ENCODE assay signal across 8 mouse cellular contexts in genomic region chr11:58306860-58307308, GRCm38 (mm10). TPM values are rescaled to one million over a fixed set of nuclear protein-coding genes. Genes with fewer than 3 reads are reported as not detected.
DNase-seq lines count a peak whose midpoint lies in the region; ATAC-seq and TF ChIP-seq lines count a peak whose summit lies in the region.

Gene Zfp692, plus strand, starts transcription at chr11:58307069.

- peak within 1 kb of the TSS; percentile 84 for H3K9ac ChIP-seq in embryonic facial prominence, embryonic 13.5 days
- H3K9ac ChIP-seq in heart, adult 2 months (ENCODE audit: low read depth, low read length), result peak within 1 kb of the TSS; percentile 65
- H3K9ac ChIP-seq in limb, embryonic 14.5 days (ENCODE audit: low read depth, low read length, severe bottlenecking), result peak within 1 kb of the TSS; percentile 64
- peak within 1 kb of the TSS; percentile 33 for H3K9ac ChIP-seq in midbrain, postnatal 0 days (replicated peaks; ENCODE audit: low read length, poor library complexity, severe bottlenecking)

- no peaks in the 10 kb centered on the region for H3K9me3 ChIP-seq in embryonic facial prominence, embryonic 13.5 days
- no peaks in the 10 kb centered on the region for H3K9me3 ChIP-seq in limb, embryonic 14.5 days (ENCODE audit: control insufficient read depth, low read length)
- H3K9me3 ChIP-seq in midbrain, postnatal 0 days (ENCODE audit: low read length), result no peaks in the 10 kb centered on the region

- no peak for TF ChIP-seq EP300 in heart, adult 2 months (IDR thresholded peaks at IDR 0.05; ENCODE audit: insufficient read depth, low read depth, low read length)

- peak; percentile 56 for ATAC-seq in embryonic facial prominence, embryonic 13.5 days (ENCODE audit: insufficient number of reproducible peaks, insufficient read depth, low FRiP score, low TSS enrichment, low read depth)
- ATAC-seq in limb, embryonic 14.5 days (ENCODE audit: low FRiP score, low read depth), result peak; percentile 66
- peak; percentile 84 for ATAC-seq in midbrain, postnatal 0 days (ENCODE audit: low FRiP score)

- H3K36me3 ChIP-seq in embryonic facial prominence, embryonic 13.5 days, result peaks cover 10% of the 10 kb centered on the region; the same call in 1 of the 2 replicates
- H3K36me3 ChIP-seq in heart, adult 2 months (ENCODE audit: control insufficient read depth, insufficient read depth, low read length), result no peaks in the 10 kb centered on the region
- no peaks in the 10 kb centered on the region for H3K36me3 ChIP-seq in limb, embryonic 14.5 days (ENCODE audit: control insufficient read depth, insufficient read depth, low read length)
- H3K36me3 ChIP-seq in midbrain, postnatal 0 days (ENCODE audit: insufficient read depth, low read length), result peaks cover 7% of the 10 kb centered on the region; the same call in 1 of the 2 replicates

- H3K4me1 ChIP-seq in embryonic facial prominence, embryonic 13.5 days, result peaks cover 15% of the 10 kb centered on the region
- H3K4me1 ChIP-seq in heart, adult 2 months (ENCODE audit: control insufficient read depth, insufficient read depth, low read length), result peaks cover 3% of the 10 kb centered on the region; the same call in 1 of the 2 replicates
- H3K4me1 ChIP-seq in limb, embryonic 14.5 days (ENCODE audit: control insufficient read depth, insufficient read depth, low read length), result peaks cover 15% of the 10 kb centered on the region
- peaks cover 9% of the 10 kb centered on the region; the same call in 1 of the 2 replicates for H3K4me1 ChIP-seq in midbrain, postnatal 0 days (ENCODE audit: insufficient read depth, low read length)

- no peaks in the 10 kb centered on the region for H3K79me2 ChIP-seq in heart, adult 2 months (replicated peaks; ENCODE audit: control insufficient read depth, insufficient read depth, low read length)

- intact Hi-C loops in heart, adult 2 months (cut with DNase I), result loop anchor here (2.0 to 10.0 kb wide), 3 partner anchors 16 to 342 kb away; partner anchors contain the start of gene Cnot8

- H3K27ac ChIP-seq in embryonic facial prominence, embryonic 13.5 days, result peak within 1 kb of the TSS; percentile 87
- H3K27ac ChIP-seq in heart, adult 2 months, result peak within 1 kb of the TSS; percentile 58
- peak within 1 kb of the TSS; percentile 73 for H3K27ac ChIP-seq in limb, embryonic 14.5 days (replicated peaks; ENCODE audit: low read depth, low read length)
- H3K27ac ChIP-seq in midbrain, postnatal 0 days (ENCODE audit: low read depth, low read length), result peak within 1 kb of the TSS; percentile 67

- no peaks in the 10 kb centered on the region for H3K27me3 ChIP-seq in embryonic facial prominence, embryonic 13.5 days
- no peaks in the 10 kb centered on the region for H3K27me3 ChIP-seq in heart, adult 2 months (ENCODE audit: control insufficient read depth, insufficient read depth, low read length)
- no peaks in the 10 kb centered on the region for H3K27me3 ChIP-seq in limb, embryonic 14.5 days (ENCODE audit: control insufficient read depth, insufficient read depth, low read length)
- peaks cover 2% of the 10 kb centered on the region; the same call in 1 of the 2 replicates for H3K27me3 ChIP-seq in midbrain, postnatal 0 days (ENCODE audit: insufficient read depth, low read length)

- TF ChIP-seq POLR2A in heart, adult 2 months (IDR thresholded peaks at IDR 0.05; ENCODE audit: insufficient read depth, low read depth, low read length), result peak; percentile 41; the same call in 1 of the 2 replicates
- no peak for TF ChIP-seq POLR2A in limb, embryonic 14.5 days (IDR thresholded peaks at IDR 0.05; ENCODE audit: borderline replicate concordance, extremely low read depth, insufficient read depth, insufficient read length)

- peak within 1 kb of the TSS; percentile 91 for H3K4me2 ChIP-seq in embryonic facial prominence, embryonic 13.5 days
- peak within 1 kb of the TSS; percentile 88 for H3K4me2 ChIP-seq in limb, embryonic 14.5 days (replicated peaks; ENCODE audit: low read depth, low read length, severe bottlenecking)
- H3K4me2 ChIP-seq in midbrain, postnatal 0 days (ENCODE audit: low read depth, low read length, poor library complexity, severe bottlenecking), result peak within 1 kb of the TSS; percentile 56

- no peak for TF ChIP-seq CTCF in heart, adult 2 months (IDR thresholded peaks at IDR 0.05)
- TF ChIP-seq CTCF in midbrain, postnatal 0 days (IDR thresholded peaks at IDR 0.05), result no peak; the same call in 1 of the 2 replicates

- peak; percentile 95 for DNase-seq in 3134 (ENCODE audit: extremely low read depth, insufficient read length, low spot score)
- DNase-seq in adrenal gland, postnatal 36 days, result peak; percentile 97 to 98
- DNase-seq in heart, adult 2 months, result peak; percentile 93 to 95
- DNase-seq in kidney, adult 9 months, result peak; percentile 96
- peak; percentile 96 for DNase-seq in limb, embryonic 14.5 days (ENCODE audit: low spot score)
- DNase-seq in midbrain, postnatal 0 days (ENCODE audit: low spot score), result peak; percentile 99
- DNase-seq in spleen, postnatal 14 days (ENCODE audit: low spot score in 2 of 2), result peak; percentile 83 to 86

- peak within 1 kb of the TSS; percentile 57 for H3K4me3 ChIP-seq in embryonic facial prominence, embryonic 13.5 days
- peak within 1 kb of the TSS; percentile 66 for H3K4me3 ChIP-seq in heart, adult 2 months
- H3K4me3 ChIP-seq in limb, embryonic 14.5 days (replicated peaks; ENCODE audit: low read length), result peak within 1 kb of the TSS; percentile 49
- H3K4me3 ChIP-seq in midbrain, postnatal 0 days (ENCODE audit: low read depth, low read length), result peak within 1 kb of the TSS; percentile 31

- WGBS in embryonic facial prominence, embryonic 13.5 days, result under 1% methylated on average over 34 of the region's 34 CpGs
- WGBS in heart, adult 2 months, result under 1% methylated on average over 34 of the region's 34 CpGs
- WGBS in limb, embryonic 14.5 days, result under 1% methylated on average over 34 of the region's 34 CpGs
- WGBS in midbrain, postnatal 0 days, result under 1% methylated on average over 34 of the region's 34 CpGs

RNA-seq across cellular contexts. Expression of gene Zfp692, which starts in this region (rescaled TPM):
- total RNA-seq in adrenal gland, postnatal 36 days (2021), result 10 to 100 TPM in 1 of 2 experiments, 1 to 10 TPM in 1; 7.7 to 10.9 TPM
- polyA plus RNA-seq in embryonic facial prominence, embryonic 13.5 days (2015; fragmentation: Nextera tagmentation; extraction: Ambion mirVana), result 30.6 and 31.4 TPM in 2 replicates
- total RNA-seq in heart, adult 2 months (2021), result 1 to 10 TPM; 3.1 to 4.4 TPM
- 9.8 and 11.3 TPM in 2 replicates for polyA plus RNA-seq in heart, adult 2 months (2012; rRNA removed)
- 66.0 and 74.7 TPM in 2 replicates for polyA plus RNA-seq in limb, embryonic 14.5 days (2012; rRNA removed)
- polyA plus RNA-seq in limb, embryonic 14.5 days (2014; fragmentation: Nextera tagmentation; extraction: Ambion mirVana), result 18.3 and 18.8 TPM in 2 replicates
- 24.4 and 26.0 TPM in 2 replicates for total RNA-seq in midbrain, postnatal 0 days (2014; rRNA removed)
- 20.1 and 22.6 TPM in 2 replicates for polyA plus RNA-seq in midbrain, postnatal 0 days (2015; fragmentation: Nextera tagmentation; extraction: Ambion mirVana)

Comparison
In these comparisons a context has a peak if more than half of its experiments do, and no peak if none do; other contexts are left out.
1. Peak in every context shown above with its lines: DNase-seq, ATAC-seq, H3K4me3 ChIP-seq and H3K27ac ChIP-seq.
2. H3K9ac ChIP-seq: peak in every context shown above with its lines; median percentile 84 in embryonic facial prominence, embryonic 13.5 days; 65 in heart, adult 2 months; 64 in limb, embryonic 14.5 days; 33 in midbrain, postnatal 0 days.